Mouse (Mus musculus) limb, embryonic 14.5 days (tissue): ENCODE results near the gene Pde6h. TPM values are rescaled to one million over a fixed set of nuclear protein-coding genes. Genes with fewer than 3 reads are reported as not detected.

ENCODE experiments used
- ATAC-seq: fragments of 200-750 bp; cut with Nextera tagmentation; 2 replicates; pipeline ENCODE4 v1.8.0; 2017; ENCODE audit warnings: low read depth, moderate number of reproducible peaks, moderate TSS enrichment; ENCODE audit not compliant: low FRiP score
- DNase-seq: peaks from one replicate; pipeline ENCODE4 v3.0.0-alpha.2; 2015; ENCODE audit warnings: low spot score
- H3K27ac ChIP-seq: fragments of 300-500 bp; sonication (generic); replicated peaks from 2 replicates; pipeline ENCODE4 v1.5.1; 2014; ENCODE audit warnings: low read depth, mild to moderate bottlenecking, low read length, moderate library complexity, mixed read lengths
- H3K27me3 ChIP-seq: fragments of 300-500 bp; sonication (generic); 2 replicates; pipeline ENCODE4 v1.6.1; 2014; ENCODE audit warnings: low read length, mixed read lengths; ENCODE audit not compliant: control insufficient read depth, insufficient read depth
- H3K36me3 ChIP-seq: fragments of 300-500 bp; sonication (generic); 2 replicates; pipeline ENCODE4 v1.6.1; 2014; ENCODE audit warnings: mild to moderate bottlenecking, low read length, moderate library complexity, mixed read lengths; ENCODE audit not compliant: control insufficient read depth, insufficient read depth
- H3K4me1 ChIP-seq: fragments of 300-500 bp; sonication (generic); 2 replicates; pipeline ENCODE4 v1.6.1; 2014; ENCODE audit warnings: antibody characterized with exemption, low read length, mixed read lengths; ENCODE audit not compliant: control insufficient read depth, insufficient read depth
- H3K4me2 ChIP-seq: fragments of 300-500 bp; sonication (generic); replicated peaks from 2 replicates; pipeline ENCODE4 v1.6.1; 2014; ENCODE audit warnings: low read depth, mild to moderate bottlenecking, low read length, moderate library complexity; ENCODE audit not compliant: severe bottlenecking
- H3K4me3 ChIP-seq: fragments of 300-500 bp; sonication (generic); replicated peaks from 2 replicates; pipeline ENCODE4 v1.5.1; 2014; ENCODE audit warnings: low read length
- H3K9ac ChIP-seq: fragments of 300-500 bp; sonication (generic); 2 replicates; pipeline ENCODE4 v1.6.1; 2014; ENCODE audit warnings: mild to moderate bottlenecking, low read depth, low read length, moderate library complexity; ENCODE audit not compliant: severe bottlenecking
- H3K9me3 ChIP-seq: fragments of 300-500 bp; sonication (generic); 2 replicates; pipeline ENCODE4 v1.6.1; 2016; ENCODE audit warnings: low read length; ENCODE audit not compliant: control insufficient read depth
- POLR2A ChIP-seq: fragments of 200-500 bp; IDR thresholded peaks from 2 replicates; pipeline ENCODE4 v1.8.0; 2012; ENCODE audit warnings: inconsistent platforms, mild to moderate bottlenecking, moderate library complexity, borderline replicate concordance; ENCODE audit not compliant: insufficient read depth, insufficient read length; ENCODE audit errors: extremely low read depth
- WGBS: fragments of 180-500 bp; shearing (Covaris S2); extraction: QIAGEN DNeasy Blood & Tissue Kit; methylation state at CpG from one replicate; pipeline ENCODE4 v1.1.7; 2014; 5-methylcytosine and 5-hydroxymethylcytosine counted together
- polyA plus RNA-seq, 2 experiments: library from polyadenylated mRNA; depleted of rRNA in 1 of 2; stranded (reverse) in 1 of 2; unstranded in 1 of 2; fragments of >200 nt; fragmentation: Nextera tagmentation in 1 of 2; extraction: Ambion mirVana in 1 of 2; gene quantifications; 2 replicates each; pipeline versions ENCODE4 v1.2.1 to v1.2.3; 2012 to 2014

Gene Pde6h
- polyA plus RNA-seq, 2 experiments: 0.20 to 0.23 TPM

DNA sequence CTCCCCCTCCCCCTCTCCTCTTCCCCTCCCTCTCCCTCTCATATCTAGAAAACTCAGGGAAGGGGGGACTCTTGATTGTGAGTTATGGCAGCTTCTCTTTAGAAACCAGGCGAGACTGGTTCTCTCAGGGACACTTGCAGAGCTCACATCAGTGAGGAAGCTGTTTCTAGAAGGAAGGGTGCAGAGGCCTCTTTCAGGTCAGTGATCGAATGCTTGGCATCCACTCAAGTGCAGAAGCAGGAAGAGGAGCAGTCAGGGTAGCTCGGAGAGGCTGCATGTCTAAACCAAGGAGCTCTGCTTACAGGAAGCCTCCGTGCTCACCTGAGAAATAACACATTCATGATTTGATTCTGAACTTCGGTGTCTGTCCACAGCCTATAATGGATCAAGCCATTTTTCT, 87.6 kb downstream of the Pde6h start:
- 77% methylated on average over 5 of the region's 5 CpGs for WGBS
- H3K4me3 ChIP-seq: no peak overlapping the region
- no peak overlapping the region for H3K4me2 ChIP-seq
- H3K27ac ChIP-seq: no peak overlapping the region
- no peaks in the 10 kb centered on the region for H3K36me3 ChIP-seq
- no peak for DNase-seq
- no peak for TF ChIP-seq POLR2A
- H3K4me1 ChIP-seq: no peaks in the 10 kb centered on the region
- no peak for ATAC-seq
- no peak overlapping the region for H3K9ac ChIP-seq
- no peaks in the 10 kb centered on the region for H3K9me3 ChIP-seq
- no peaks in the 10 kb centered on the region for H3K27me3 ChIP-seq

DNA sequence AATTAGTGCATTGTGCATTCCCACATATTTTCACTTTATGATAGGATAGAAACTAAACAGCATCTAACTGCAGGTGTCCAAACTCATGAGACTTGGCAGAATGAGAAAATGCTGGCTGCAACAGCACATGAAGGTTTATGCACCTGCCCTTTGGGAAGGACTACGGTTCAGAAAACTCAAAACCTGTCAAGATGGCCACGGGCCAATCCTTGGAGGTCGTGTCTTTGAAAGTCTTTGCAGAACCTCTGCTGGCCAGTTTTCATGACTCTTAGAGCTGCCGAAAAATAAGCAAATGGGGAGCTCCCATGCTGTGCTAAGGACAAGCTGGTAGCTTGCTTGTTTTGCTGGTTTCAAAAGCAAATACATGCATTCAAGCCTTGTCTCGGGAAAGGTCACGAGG, 90.7 kb downstream of the Pde6h start:
- H3K4me1 ChIP-seq: no peaks in the 10 kb centered on the region
- TF ChIP-seq POLR2A: no peak
- 80% methylated on average over 6 of the region's 6 CpGs for WGBS
- H3K4me2 ChIP-seq: no peak overlapping the region
- no peaks in the 10 kb centered on the region for H3K36me3 ChIP-seq
- DNase-seq (no peak), ATAC-seq (no peak)
- no peak overlapping the region for H3K4me3 ChIP-seq
- H3K9me3 ChIP-seq: no peaks in the 10 kb centered on the region
- H3K9ac ChIP-seq: no peak overlapping the region
- no peak overlapping the region for H3K27ac ChIP-seq
- H3K27me3 ChIP-seq: no peaks in the 10 kb centered on the region

- WGBS: 88% methylated on average over 7 of the region's 7 CpGs
- no peak overlapping the region for H3K4me2 ChIP-seq
- no peak for ATAC-seq
- no peaks in the 10 kb centered on the region for H3K36me3 ChIP-seq
- DNase-seq: no peak
- no peak overlapping the region for H3K9ac ChIP-seq
- no peak overlapping the region for H3K27ac ChIP-seq
- no peak for TF ChIP-seq POLR2A
- no peak overlapping the region for H3K4me3 ChIP-seq
- H3K4me1 ChIP-seq: 0 out of 2 replicates have a peak, but pooled peaks cover 3% of the 10 kb centered on the region
- no peaks in the 10 kb centered on the region for H3K27me3 ChIP-seq
- no peaks in the 10 kb centered on the region for H3K9me3 ChIP-seq
Measured at GRCm38 (mm10) chr6:137017216-137017973, 93.8 kb downstream of the Pde6h start.

Other genes starting within 250 kb of the Pde6h start
- gene Gucy2c, start 142.1 kb upstream of the Pde6h start, polyA plus RNA-seq (2012; rRNA removed): 0.05 and 0.10 TPM in 2 replicates
- gene Gucy2c, start 142.1 kb upstream of the Pde6h start, polyA plus RNA-seq (2014; fragmentation: Nextera tagmentation; extraction: Ambion mirVana): 0.06 and 0.08 TPM in 2 replicates
- gene Hist4h4, start 119.4 kb upstream of the Pde6h start, polyA plus RNA-seq (2012; rRNA removed): 1.2 and 1.6 TPM in 2 replicates
- gene Hist4h4, start 119.4 kb upstream of the Pde6h start, polyA plus RNA-seq (2014; fragmentation: Nextera tagmentation; extraction: Ambion mirVana): 1.1 TPM in 2 replicates
- gene H2afj, start 115.6 kb upstream of the Pde6h start, polyA plus RNA-seq (2012; rRNA removed): 82.9 and 88.8 TPM in 2 replicates
- gene H2afj, start 115.6 kb upstream of the Pde6h start, polyA plus RNA-seq (2014; fragmentation: Nextera tagmentation; extraction: Ambion mirVana): 105 and 114 TPM in 2 replicates
- 0.73 and 1.7 TPM in 2 replicates for gene BC049715, start 96.2 kb upstream of the Pde6h start, polyA plus RNA-seq (2012; rRNA removed)
- 1.3 and 1.9 TPM in 2 replicates for gene BC049715, start 96.2 kb upstream of the Pde6h start, polyA plus RNA-seq (2014; fragmentation: Nextera tagmentation; extraction: Ambion mirVana)
- 87.0 and 96.5 TPM in 2 replicates for gene Wbp11, start 95.6 kb upstream of the Pde6h start, polyA plus RNA-seq (2012; rRNA removed)
- 100 and 110 TPM in 2 replicates for gene Wbp11, start 95.6 kb upstream of the Pde6h start, polyA plus RNA-seq (2014; fragmentation: Nextera tagmentation; extraction: Ambion mirVana)
- gene Smco3, start 88.4 kb upstream of the Pde6h start, polyA plus RNA-seq (2012; rRNA removed): 0.92 and 0.97 TPM in 2 replicates
- 1.4 and 2.0 TPM in 2 replicates for gene Smco3, start 88.4 kb upstream of the Pde6h start, polyA plus RNA-seq (2014; fragmentation: Nextera tagmentation; extraction: Ambion mirVana)
- 2.2 and 3.1 TPM in 2 replicates for gene Art4, start 66.1 kb upstream of the Pde6h start, polyA plus RNA-seq (2012; rRNA removed)
- gene Art4, start 66.1 kb upstream of the Pde6h start, polyA plus RNA-seq (2014; fragmentation: Nextera tagmentation; extraction: Ambion mirVana): 2.6 and 2.8 TPM in 2 replicates
- 534 and 645 TPM in 2 replicates for gene Mgp, start 48.0 kb upstream of the Pde6h start, polyA plus RNA-seq (2012; rRNA removed)
- gene Mgp, start 48.0 kb upstream of the Pde6h start, polyA plus RNA-seq (2014; fragmentation: Nextera tagmentation; extraction: Ambion mirVana): 338 and 360 TPM in 2 replicates
- gene Erp27, start 1.7 kb upstream of the Pde6h start, polyA plus RNA-seq (2012; rRNA removed): 0.52 and 0.59 TPM in 2 replicates
- 0.55 and 0.69 TPM in 2 replicates for gene Erp27, start 1.7 kb upstream of the Pde6h start, polyA plus RNA-seq (2014; fragmentation: Nextera tagmentation; extraction: Ambion mirVana)
- gene Arhgdib, start 18.1 kb downstream of the Pde6h start, polyA plus RNA-seq (2012; rRNA removed): 104 TPM in 2 replicates
- 147 and 149 TPM in 2 replicates for gene Arhgdib, start 18.1 kb downstream of the Pde6h start, polyA plus RNA-seq (2014; fragmentation: Nextera tagmentation; extraction: Ambion mirVana)
- gene Rerg, start 246.7 kb downstream of the Pde6h start, polyA plus RNA-seq (2012; rRNA removed): 22.1 and 22.7 TPM in 2 replicates
- gene Rerg, start 246.7 kb downstream of the Pde6h start, polyA plus RNA-seq (2014; fragmentation: Nextera tagmentation; extraction: Ambion mirVana): 33.6 and 36.5 TPM in 2 replicates